Mouse (Mus musculus) retina, postnatal 1 day (tissue): ENCODE data around the gene C2cd2.

Experiments used
- DNase-seq: peaks from one replicate; pipeline ENCODE4 v3.0.0-alpha.2; 2012

Gene C2cd2

DNA sequence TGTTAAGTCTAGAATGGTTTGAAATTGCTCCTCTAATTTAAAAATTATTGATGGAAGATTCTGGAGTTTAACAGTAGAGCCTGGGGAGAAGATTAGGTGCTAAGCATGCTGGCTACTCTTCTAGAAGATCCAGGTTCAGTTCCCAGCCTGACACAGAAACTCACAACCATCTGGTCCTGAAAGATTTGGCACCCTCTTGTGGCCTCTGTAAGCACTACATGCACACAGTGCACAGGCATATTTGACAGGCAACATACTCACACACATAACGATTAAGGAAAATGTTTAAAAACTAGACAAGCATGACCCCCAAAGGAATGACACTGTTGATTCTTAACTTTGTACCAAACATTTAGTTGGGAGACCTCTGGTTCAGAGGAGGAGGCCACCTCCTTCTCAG lies 83.3 kb downstream of the C2cd2 start:
- peak; percentile 64 for DNase-seq

DNA sequence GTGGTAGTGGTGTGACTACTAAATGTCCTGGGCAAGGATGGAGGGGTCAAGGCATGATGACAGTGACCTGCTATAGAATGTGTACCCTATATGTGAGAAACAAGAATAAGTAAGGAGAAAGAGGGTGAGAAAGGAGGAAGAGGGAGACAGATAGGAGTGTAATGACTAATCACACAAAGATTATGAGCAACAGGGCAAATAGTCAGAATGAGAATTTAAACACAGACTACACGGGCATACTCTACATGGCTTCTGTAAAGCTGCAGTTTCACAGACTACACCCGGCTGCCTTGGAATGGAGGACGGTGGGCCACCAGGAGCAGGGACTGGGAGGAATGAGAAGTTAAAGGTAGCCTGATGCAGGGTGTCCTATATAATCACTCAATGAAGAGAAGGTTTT lies 84.9 kb downstream of the C2cd2 start:
- no peak for DNase-seq

DNA sequence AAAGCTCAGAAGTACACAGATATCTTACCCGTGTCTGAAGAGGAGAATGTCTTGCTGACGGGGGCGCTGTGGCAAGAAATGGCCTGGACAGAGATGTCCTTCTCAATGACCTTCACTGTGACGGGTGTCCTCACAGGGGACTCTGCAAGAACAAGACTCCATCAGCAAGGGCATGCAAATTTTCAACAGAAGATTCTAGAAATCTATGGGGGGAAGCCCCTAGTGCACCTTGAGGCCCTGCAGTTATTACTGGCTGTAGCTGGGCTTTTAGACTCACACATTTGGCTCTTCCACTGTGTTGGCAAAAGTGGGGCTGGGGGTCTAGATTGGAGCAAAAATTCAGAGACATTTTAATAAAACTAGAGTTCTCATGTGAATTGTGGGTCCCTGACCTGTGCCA lies 87.3 kb downstream of the C2cd2 start:
- DNase-seq, result no peak

DNA sequence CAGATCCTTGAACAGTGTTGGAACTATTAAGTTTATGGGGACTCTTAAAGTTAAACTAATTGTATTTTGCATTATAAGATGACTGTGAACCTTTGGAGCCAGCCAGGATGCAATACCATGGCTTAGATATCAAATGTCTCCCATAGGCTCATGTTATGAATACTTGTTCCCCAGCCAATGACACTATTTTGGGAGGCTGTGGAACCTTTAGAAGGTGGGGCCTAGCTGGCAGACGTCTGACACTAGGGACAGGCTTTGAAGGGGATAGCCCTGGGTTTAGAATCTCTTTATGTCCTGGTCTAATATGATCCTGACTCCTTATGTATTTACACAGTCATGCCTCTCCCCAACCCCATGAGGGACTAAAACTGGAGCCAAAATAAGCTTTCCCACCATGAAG lies 88.0 kb downstream of the C2cd2 start:
- no peak for DNase-seq

DNA sequence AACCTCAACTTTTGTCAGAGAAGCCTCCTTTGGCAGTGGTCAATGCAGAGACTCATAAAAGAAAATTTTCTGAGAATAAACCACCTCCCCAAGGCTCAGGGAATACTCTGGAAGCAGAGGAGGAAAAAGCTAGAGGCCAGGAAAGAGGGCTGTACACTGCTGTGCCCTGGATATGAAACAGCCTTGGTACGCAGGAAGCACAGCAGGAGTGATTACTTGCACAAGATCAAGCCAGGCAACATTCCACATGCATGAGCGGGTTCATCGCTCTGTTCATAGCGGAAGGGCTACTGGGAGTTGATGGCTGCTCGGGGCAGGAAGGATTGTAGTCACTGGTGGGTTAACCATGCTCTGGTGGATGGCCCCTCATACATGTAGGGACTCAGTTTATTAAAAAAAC lies 89.7 kb downstream of the C2cd2 start:
- DNase-seq, result peak; percentile 55

DNA sequence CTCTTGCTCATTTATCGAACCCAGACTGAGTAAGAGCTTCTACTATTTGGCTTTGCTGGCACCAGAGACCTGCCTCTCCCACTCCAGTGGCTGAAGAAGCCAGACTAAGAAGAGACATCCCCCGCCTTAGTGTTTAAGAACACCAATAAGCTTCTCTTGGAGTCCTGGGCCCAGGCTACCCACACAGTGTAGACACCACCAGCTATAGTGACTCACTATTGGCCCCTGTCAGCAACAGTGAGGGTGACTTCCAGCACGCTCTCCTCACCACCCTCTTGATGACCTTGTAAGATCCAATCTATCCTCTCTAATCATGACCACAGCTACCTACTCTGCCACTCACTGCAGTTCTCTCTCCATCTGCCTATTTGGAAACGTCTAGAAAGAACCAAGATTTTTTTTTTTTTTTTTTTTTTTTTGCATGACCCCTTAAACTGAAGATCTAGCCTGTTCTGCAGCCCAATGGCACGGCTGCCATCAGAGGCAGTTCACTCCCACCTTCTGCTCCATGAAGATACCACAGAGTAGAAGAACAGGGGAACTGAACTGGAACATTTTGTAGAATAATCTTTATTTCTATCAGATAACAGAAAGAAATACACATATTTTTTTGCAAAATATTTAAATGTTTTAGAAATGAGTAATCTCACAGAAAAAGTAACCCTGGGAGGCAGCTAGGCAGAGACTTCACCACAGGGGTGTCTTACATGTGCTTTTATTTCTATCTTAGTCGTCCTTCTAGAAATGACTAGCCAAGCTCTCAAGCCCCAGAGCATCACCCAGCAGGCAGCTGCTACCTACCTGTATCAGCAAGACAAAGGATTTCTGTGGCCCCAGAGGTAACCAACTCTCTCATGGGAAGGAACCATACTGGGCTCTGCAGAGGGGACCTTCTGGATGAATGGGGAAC lies 93.0 kb downstream of the C2cd2 start:
- DNase-seq, result no peak

DNA sequence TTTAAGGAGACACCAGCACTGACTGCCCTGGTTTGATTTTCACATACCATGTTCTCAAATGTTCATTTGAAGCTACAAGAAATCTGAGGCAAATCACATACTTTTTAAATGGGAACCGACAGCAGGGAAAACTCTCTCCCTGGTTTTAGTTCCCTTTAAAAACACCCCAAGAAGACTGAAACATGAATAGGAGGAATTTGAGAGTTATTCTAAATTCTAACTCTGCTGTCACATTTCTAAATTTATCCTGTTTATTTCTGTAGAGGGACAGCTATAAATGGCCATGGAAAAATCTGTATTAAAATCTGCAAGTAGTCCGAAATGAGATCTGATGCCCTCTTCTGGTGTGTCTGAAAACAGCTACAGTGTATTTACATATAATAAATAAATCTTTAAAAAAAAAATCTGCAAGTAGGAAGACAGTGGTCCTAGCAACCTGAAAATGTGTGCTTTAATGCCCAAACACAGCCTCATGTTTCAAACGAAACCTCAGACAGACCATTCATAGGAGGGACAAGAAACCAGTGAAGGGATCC lies 98.4 kb downstream of the C2cd2 start:
- DNase-seq, result no peak

DNA sequence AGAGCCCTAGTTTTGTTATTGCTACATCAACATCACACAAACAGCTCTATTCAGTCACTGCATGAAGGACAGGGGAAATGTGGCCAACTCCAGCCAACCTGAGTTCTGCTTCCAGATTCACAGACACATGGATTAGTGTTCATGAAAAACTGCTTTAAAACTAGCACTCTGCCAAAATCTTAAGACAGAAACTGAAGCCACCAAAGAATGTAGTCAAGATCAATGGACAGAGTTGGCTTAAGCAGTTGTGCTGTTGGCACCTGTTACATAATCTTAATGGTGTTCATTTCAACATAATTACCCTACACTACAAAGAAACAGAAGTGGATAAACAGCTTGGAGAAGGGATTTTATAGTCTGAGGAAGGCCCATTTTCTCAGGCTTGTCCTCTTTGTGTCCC lies 106.3 kb downstream of the C2cd2 start:
- DNase-seq, result no peak

DNA sequence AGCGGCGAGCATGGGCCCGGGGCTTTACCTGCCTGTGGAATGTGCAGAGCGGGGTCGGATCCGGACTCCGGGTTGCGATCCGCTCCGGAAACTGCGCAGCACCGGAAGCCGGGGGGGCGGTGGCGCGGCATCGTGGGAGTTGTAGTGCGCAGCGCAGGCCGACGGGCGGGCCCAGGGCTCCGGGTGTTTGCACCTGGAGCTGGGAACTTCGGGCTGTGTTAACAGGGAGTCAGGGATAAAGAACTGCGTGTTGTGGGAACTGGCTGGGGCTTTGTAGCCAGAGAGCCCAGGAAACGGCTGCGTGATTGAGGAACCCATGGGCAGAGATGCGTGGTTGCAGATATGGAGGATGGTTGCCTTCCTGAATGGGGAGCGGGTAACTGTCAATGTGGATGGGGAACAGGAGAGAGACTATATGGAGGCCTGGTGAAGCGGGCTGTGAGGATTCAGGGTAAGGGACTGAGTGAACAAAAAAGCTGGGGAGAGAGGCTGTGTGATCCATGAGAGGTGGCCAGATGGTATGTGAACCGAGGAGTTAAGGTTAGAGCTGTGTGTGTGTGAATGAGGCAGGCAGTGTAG lies 110.6 kb downstream of the C2cd2 start, which contains the start of gene Prdm15:
Prdm15 (minus strand) TSS at position 110 of the 579 bp plus-strand sequence.
- DNase-seq, result peak; percentile 89

DNA sequence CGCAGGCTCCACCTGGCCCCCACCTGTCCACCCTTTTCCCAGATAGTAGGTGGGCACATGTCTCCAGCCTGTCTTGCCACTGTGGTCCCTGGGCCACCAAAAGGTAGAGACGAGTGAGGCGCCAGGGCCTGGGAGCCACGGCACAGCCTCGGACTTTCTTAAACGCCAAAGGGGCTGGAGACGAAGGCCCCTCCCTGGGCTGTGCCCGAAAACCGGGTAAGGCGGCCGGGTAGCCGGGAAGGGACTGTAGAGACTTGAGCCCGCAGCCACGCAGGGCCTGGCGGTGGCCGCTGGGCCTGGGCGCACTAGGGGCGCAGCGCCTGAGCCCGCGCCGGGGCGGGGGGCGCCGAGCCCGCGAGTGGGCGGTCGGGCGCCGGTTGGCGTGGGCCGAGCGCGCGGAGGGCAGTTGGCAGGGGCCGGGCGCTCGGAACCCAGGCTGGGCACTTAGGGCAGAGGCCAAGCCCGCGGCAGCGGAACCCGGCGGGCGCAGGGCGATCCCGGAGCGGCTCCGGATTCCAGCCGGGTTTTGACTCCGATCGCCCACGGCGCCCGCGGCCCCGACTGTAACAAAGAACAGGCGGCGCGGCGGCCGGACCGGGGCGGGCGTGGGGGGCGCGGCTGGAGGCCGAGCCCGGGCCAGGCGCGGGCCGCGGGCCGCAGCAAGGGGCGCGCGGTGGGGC lies 111.2 kb downstream of the C2cd2 start:
- peak; percentile 90 for DNase-seq

DNA sequence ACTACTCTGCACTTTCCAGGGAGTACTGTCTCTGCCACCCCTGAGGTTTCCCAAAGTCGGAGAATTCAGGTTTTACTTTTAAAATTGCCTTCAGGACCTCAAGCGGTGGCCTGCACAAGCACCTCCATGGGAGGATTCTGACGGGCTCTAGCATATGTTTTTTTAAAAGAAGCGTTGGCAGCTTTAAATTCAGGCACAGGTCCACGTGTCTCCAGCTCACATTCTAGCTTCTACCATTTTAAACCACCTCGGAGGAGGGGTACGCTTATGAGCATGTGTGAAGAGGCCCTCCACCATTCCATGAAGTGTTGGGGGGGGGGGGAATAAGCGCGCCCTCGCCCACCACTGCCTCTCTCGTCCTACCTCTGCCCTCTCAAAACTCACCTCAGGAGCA lies 111.7 kb downstream of the C2cd2 start:
- DNase-seq, result no peak

DNA sequence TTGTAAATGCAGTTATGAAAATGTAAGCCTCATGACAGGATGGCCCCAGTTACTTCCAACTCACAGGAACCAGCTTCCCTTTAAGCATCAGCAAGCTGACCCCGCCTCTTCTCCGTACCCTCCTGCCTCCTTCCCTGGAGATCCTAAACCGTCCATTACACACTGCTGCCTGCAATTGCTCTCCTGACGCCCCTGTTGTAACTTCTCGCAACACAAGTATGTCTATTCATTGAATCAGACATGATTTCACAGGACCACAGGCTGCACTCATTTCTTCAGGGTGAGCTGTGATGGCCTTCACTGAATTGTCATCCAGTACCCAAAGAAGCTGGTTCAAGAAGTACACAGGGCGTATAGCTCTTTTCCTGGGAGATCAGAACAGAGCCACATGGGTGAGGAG lies 113.6 kb downstream of the C2cd2 start:
- DNase-seq, result no peak

DNA sequence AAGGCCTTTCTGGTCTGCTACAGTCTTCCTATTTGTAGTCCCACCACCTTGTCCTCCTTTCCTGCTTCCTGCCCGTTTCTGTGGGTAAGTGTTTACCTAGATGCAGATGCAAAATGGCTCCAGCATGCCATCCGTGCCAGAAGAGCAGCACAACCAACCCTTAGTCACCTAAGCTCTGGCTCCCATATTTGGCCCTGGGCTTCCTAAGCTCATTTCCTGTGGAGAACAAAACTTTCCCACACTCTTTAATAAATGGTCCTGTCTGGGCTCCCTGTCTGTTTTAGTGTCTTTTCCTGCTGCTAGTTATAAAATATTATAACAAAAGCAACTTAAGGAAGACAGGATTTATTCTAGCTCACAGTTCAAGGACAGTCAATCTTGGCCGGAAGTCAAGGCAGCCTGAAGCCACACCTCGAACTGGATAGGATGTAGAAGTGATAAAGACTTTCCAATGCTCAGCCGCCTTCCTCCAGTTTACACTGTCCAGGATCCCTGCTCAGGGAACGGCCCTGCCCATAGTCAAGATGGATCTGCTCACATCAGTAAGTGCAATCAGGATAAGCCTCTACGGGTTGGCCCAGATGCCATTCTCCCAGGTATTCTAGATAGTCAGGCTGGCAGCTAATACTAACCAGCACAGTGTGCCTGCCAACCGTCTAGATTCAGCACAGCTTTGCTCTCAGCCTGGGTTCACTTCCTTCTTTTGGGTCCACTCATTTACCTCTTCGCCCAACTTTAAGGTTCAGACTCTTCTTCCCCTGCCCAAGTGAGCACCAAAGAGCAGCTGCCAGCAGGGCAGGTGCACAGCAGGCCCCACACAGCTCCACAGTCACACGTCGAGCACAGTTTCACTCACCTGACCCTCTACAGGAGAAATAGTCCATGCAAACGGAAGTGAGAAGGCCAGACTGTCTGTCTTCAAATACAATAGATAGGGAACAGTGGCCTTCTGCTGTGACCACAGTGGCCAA lies 117.1 kb downstream of the C2cd2 start:
- no peak for DNase-seq

DNA sequence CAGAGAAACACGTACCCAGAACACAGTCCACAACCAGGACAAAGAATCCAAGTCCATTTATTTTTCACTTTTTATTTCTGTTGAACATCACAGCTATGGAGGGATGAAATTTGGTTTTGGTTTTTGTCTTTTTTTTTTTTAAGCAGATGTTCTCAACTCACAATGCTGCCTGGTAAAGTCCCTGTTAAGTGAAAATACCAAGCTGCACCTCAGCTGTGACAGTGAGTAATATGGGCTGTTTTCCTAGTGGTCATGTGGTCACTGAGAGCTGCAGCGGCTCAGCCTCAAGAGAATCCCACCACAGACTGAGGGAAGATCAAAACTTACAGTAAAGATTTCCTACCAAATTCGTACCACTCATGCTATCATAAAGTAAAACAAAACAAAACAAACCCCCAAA lies 130.2 kb downstream of the C2cd2 start:
- DNase-seq, result no peak

DNA sequence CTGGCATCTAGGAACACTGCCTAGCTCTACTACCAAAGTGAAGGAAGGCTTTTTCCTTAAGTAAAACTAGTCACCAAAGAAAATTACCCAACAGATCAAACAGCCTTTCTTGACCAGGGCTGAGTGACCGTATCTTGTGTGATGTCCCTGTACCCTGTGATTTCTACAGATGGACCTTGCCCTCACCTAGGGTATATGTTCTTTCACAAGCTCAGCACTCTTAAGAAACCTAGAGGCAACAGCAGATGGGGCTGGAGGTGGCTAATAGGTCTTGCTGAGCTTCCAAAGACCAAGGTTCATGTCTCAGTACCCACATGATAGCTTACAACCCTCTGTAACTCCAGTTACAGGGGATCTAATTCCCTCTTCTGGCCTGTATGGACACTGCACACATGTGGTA lies 134.2 kb downstream of the C2cd2 start:
- no peak for DNase-seq

DNA sequence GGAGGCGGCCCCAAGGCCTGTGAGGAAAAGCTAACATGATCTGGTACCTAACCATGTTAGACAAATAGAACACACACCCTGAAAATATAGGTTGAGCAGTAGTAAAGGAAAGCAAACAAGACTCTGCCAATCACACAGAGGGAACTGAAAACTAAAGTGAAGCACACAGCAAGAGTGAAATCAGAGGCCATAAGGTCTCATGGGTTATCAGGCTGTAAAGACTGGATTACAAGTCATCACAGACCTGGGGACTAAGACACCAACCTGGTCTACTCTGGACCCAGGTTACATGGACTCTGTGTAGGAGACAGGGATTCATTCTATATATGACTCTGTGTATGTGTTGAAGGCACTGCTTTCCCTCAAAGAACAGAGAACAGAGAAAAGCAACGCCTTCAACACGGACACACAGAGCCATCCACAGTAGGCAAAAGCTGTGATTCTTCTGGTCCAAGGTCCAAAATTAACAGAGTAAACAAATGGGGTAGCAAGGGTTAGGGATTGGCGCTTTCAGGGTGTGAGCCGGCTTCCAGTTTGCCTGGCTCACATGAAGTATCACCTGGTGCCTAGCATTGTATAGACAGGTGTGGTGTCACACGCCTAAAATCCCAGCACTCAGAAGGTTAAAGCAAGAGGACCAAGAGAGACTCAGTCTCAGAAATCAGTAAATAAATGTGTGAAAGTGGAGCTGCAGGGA lies 138.9 kb downstream of the C2cd2 start:
- DNase-seq, result no peak

DNA sequence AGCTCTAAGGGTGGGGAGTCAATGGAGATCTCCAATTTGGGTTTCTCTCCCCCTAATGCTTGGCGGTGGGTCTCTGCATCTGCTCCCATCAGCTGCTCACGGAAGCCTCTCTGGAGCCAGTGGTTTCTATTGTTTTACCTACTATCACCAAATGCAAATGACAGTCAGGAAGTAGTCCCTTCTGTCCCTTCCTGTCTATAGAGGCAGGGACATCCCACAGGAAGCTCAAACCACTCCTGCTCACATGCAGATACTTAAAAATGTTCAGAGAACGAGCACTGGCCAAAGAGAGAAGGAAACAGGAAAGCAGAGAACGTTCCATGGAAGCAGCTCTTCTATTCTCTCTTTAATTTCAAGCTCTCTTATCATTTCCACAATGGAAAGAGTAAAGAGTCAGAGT lies 142.9 kb downstream of the C2cd2 start:
- no peak for DNase-seq

DNA sequence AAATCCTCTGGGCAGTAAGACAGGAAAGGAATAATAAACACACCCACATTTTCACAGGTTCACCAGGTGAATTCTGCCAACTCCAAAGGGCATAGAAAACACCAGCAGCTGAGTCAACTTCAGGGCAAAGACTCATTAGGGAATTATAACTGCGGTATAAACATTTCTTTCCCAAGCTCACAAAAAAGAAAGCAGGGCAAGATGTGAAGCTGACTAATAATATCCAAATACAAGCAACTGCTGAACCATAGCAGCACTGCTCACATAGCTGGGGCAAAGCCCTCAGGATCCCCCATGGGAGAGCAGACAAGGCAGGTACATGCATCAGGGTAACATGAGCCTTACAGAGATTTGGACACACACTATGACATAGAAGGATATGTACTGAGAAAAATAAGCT lies 145.0 kb downstream of the C2cd2 start:
- DNase-seq, result no peak

DNA sequence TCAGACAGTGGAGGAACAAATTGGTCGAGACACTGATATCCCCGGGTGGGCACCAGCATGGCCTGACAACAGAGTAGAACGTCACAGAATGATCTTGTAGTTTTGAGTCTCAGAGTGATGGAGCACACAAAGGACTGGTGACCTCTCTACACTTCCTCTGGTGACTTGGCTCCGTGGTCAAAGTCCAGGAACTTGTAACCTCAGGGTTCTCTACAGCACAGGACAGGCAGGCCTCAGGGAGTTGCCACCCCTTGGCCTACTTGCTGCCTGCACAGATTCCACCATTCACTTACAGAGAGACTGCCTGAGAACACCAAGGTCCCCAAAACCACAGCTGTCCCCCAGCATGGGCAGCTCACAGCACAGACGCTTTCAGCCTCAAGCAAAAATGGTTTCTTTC lies 147.1 kb downstream of the C2cd2 start:
- no peak for DNase-seq

DNA sequence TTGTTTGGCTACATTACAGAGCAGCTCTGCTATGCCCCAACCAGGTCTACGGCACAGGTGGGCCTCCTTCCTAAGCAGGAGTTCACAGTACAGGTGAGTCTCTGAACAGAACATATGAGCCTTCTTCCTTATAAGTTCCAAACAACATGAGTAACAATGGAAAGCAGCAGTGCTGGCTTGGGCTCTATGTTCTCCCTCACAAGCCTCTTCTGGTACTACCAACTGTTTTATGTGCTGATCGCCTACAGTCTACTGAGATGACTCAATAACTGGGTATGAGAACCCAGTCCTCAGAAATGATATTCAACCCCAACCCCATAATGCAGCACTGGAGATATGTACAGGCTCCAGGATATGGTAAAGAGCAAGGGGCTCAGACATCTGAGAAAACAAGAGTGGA lies 148.3 kb downstream of the C2cd2 start:
- no peak for DNase-seq

DNA sequence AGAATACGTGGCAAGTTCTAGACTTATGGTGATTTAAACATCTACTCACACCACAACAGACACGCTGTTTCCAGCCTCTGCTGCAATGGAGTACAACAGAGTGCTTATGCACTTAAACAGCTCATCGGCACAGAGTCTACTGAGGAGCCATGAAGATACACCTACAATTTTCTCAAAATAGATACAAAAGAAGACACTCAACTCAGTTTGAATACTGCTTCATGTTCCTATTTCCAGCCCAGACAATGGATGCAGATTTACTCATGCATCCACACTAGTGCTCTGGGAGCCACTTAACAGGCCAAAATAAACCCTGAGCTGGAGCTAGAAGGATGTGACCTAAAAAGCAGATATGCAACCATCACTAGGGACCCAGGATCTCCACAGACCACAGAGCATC lies 153.5 kb downstream of the C2cd2 start:
- no peak for DNase-seq

DNA sequence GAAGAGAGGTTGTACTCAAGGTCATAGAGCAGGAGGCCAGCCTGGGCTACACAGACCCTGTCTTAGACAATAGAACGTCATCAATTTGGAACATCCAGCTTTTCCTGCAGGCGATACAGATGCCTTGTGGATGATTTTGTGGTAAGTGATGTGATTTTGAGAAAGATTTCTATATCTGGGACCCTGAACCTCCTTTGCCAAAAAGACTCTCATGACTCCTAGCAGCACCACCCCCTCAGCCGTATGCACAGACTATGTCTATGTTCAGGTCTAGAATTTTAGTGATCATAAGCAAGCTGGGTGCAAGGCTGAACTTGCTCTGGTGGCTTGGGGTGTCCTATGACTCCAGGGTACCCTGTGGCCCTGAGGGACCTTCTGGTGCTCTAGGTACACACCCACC lies 156.8 kb downstream of the C2cd2 start:
- no peak for DNase-seq
